ENCODE assay signal across 8 mouse cellular contexts in the genomic region with DNA sequence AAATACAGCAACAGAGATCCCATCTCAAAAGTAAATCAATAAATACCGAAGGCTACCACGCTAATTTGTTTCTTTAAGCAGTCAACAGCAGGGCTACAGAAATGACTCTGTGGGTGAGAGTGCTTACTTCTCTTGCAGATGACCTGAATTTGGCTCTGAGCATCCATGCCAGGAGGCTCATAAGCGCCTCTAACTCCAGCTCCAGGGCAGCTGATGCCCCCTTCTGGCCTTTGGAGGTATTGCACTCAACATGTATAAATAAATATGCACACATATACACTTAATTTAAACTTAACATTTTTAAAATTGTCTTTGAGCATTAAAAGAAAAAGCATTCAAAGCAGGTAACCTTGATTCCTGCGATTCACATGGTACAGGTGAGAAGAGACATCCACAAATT. TPM values are rescaled to one million over a fixed set of nuclear protein-coding genes. Genes with fewer than 3 reads are reported as not detected.
DNase-seq lines count a peak whose midpoint lies in the region; ATAC-seq and TF ChIP-seq lines count a peak whose summit lies in the region.

No protein-coding gene starts in this region.

- H3K27me3 ChIP-seq in heart, postnatal 0 days (ENCODE audit: control insufficient read depth, insufficient read depth, low read length), result no peaks in the 10 kb centered on the region
- no peaks in the 10 kb centered on the region for H3K27me3 ChIP-seq in forebrain, embryonic 13.5 days
- H3K27me3 ChIP-seq in heart, embryonic 11.5 days (ENCODE audit: control insufficient read depth, insufficient read depth, low read length), result no peaks in the 10 kb centered on the region

- TF ChIP-seq EP300 in heart, postnatal 0 days (IDR thresholded peaks at IDR 0.05; ENCODE audit: low read depth), result no peak

- no peak overlapping the region for H3K4me3 ChIP-seq in heart, postnatal 0 days (ENCODE audit: low read depth, low read length)
- no peak overlapping the region for H3K4me3 ChIP-seq in forebrain, embryonic 13.5 days
- no peak overlapping the region for H3K4me3 ChIP-seq in heart, embryonic 11.5 days (ENCODE audit: low read depth, low read length)

- intact Hi-C loops in heart, postnatal 14 days (cut with DNase I), result loop anchor here (5.0 kb wide), 1 partner anchor 424 kb away; the partner anchor contains the start of genes Gm49486 and Pick1

- H3K27ac ChIP-seq in heart, postnatal 0 days (ENCODE audit: low read depth), result no peak overlapping the region
- H3K27ac ChIP-seq in forebrain, embryonic 13.5 days, result no peak overlapping the region
- no peak overlapping the region for H3K27ac ChIP-seq in heart, embryonic 11.5 days (ENCODE audit: low read depth, low read length)

- peak; percentile 49 for TF ChIP-seq CTCF in heart, postnatal 0 days (IDR thresholded peaks at IDR 0.05; ENCODE audit: low read depth)

- no peak for DNase-seq in heart, postnatal 0 days (ENCODE audit: low spot score)
- no peak for DNase-seq in heart, postnatal 14 days
- peak; percentile 49 for DNase-seq in thymus, postnatal 0 days (ENCODE audit: low spot score)
- no peak for DNase-seq in thymus, postnatal 36 days
- peak; percentile 54 for DNase-seq in thymus, postnatal 4 days

- no peak overlapping the region for H3K9ac ChIP-seq in heart, postnatal 0 days (replicated peaks; ENCODE audit: low read depth, low read length)
- H3K9ac ChIP-seq in forebrain, embryonic 13.5 days, result no peak overlapping the region
- no peak overlapping the region for H3K9ac ChIP-seq in heart, embryonic 11.5 days (ENCODE audit: low read depth, low read length)

- 76% methylated on average over 4 of the region's 4 CpGs for WGBS in heart, postnatal 0 days
- WGBS in forebrain, embryonic 13.5 days, result 77% methylated on average over 4 of the region's 4 CpGs
- 73% methylated on average over 4 of the region's 4 CpGs for WGBS in heart, embryonic 11.5 days (ENCODE audit: insufficient replicate concordance)

- no peaks in the 10 kb centered on the region for H3K4me1 ChIP-seq in heart, postnatal 0 days (ENCODE audit: control insufficient read depth, insufficient read depth)
- no peaks in the 10 kb centered on the region for H3K4me1 ChIP-seq in forebrain, embryonic 13.5 days
- H3K4me1 ChIP-seq in heart, embryonic 11.5 days (ENCODE audit: control insufficient read depth, insufficient read depth, low read length), result no peaks in the 10 kb centered on the region

- 0 out of 2 replicates have a peak, but pooled peaks cover 5% of the 10 kb centered on the region for H3K36me3 ChIP-seq in heart, postnatal 0 days (replicated peaks; ENCODE audit: control insufficient read depth, insufficient read depth, low read length)
- H3K36me3 ChIP-seq in forebrain, embryonic 13.5 days (ENCODE audit: poor library complexity, severe bottlenecking), result peaks cover 42% of the 10 kb centered on the region
- no peaks in the 10 kb centered on the region for H3K36me3 ChIP-seq in heart, embryonic 11.5 days (ENCODE audit: control insufficient read depth, insufficient read depth, low read length)

- ATAC-seq in heart, postnatal 0 days (ENCODE audit: insufficient read depth, low read depth), result no peak
- ATAC-seq in erythroblast, adult 5-6 weeks (replicated peaks; ENCODE audit: low FRiP score, poor library complexity, severe bottlenecking), result 0 out of 2 replicates have a peak, but pooled peaks have one; percentile 16
- ATAC-seq in forebrain, embryonic 13.5 days, result no peak
- no peak for ATAC-seq in heart, embryonic 11.5 days (replicated peaks; ENCODE audit: insufficient number of reproducible peaks, low FRiP score, low TSS enrichment)

- no peak overlapping the region for H3K4me2 ChIP-seq in heart, postnatal 0 days (ENCODE audit: low read depth, low read length)
- no peak overlapping the region for H3K4me2 ChIP-seq in forebrain, embryonic 13.5 days
- no peak overlapping the region for H3K4me2 ChIP-seq in heart, embryonic 11.5 days

- H3K9me3 ChIP-seq in heart, postnatal 0 days (replicated peaks; ENCODE audit: control insufficient read depth, low read length), result no peaks in the 10 kb centered on the region
- no peaks in the 10 kb centered on the region for H3K9me3 ChIP-seq in forebrain, embryonic 13.5 days (replicated peaks)
- 0 out of 2 replicates have a peak, but pooled peaks cover 2% of the 10 kb centered on the region for H3K9me3 ChIP-seq in heart, embryonic 11.5 days (replicated peaks; ENCODE audit: control insufficient read depth, low read length)

RNA-seq across cellular contexts. Expression of gene Fam227a, which starts 7.3 kb away (rescaled TPM):
- total RNA-seq in heart, postnatal 0 days (2014; rRNA removed; ENCODE audit: low replicate concordance), result 1.7 and 1.9 TPM in 2 replicates
- polyA plus RNA-seq in heart, postnatal 0 days (2015; fragmentation: Nextera tagmentation; extraction: Ambion mirVana), result 0.31 and 0.48 TPM in 2 replicates
- total RNA-seq in heart, postnatal 14 days (2021), result 1 to 10 TPM; 1.4 to 2.1 TPM
- 0.39 and 0.48 TPM in 2 replicates for polyA plus RNA-seq in thymus, postnatal 0 days (2015; fragmentation: Nextera tagmentation; extraction: Ambion mirVana)
- 3.3 and 3.5 TPM in 2 replicates for total RNA-seq in erythroblast, adult 5-6 weeks (2015; ENCODE audit: low replicate concordance)
- 0.70 and 5.0 TPM in 2 replicates for total RNA-seq in erythroblast, adult 5-6 weeks (2017; ENCODE audit: low replicate concordance)
- polyA plus RNA-seq in forebrain, embryonic 13.5 days (2015; fragmentation: Nextera tagmentation; extraction: Ambion mirVana), result 5.8 and 6.3 TPM in 2 replicates
- 0.87 and 1.7 TPM in 2 replicates for polyA plus RNA-seq in heart, embryonic 11.5 days (2014; fragmentation: Nextera tagmentation; extraction: Ambion mirVana)

RNA-seq across cellular contexts. Expression of gene Cby1, which starts 7.5 kb away (rescaled TPM):
- 31.9 and 35.1 TPM in 2 replicates for total RNA-seq in heart, postnatal 0 days (2014; rRNA removed; ENCODE audit: low replicate concordance)
- polyA plus RNA-seq in heart, postnatal 0 days (2015; fragmentation: Nextera tagmentation; extraction: Ambion mirVana), result 53.8 and 55.9 TPM in 2 replicates
- total RNA-seq in heart, postnatal 14 days (2021), result 10 to 100 TPM; 24.7 to 24.9 TPM
- 57.0 and 57.5 TPM in 2 replicates for polyA plus RNA-seq in thymus, postnatal 0 days (2015; fragmentation: Nextera tagmentation; extraction: Ambion mirVana)
- 0.77 and 4.4 TPM in 2 replicates for total RNA-seq in erythroblast, adult 5-6 weeks (2015; ENCODE audit: low replicate concordance)
- total RNA-seq in erythroblast, adult 5-6 weeks (2017; ENCODE audit: low replicate concordance), result 5.3 and 16.6 TPM in 2 replicates
- 103 and 109 TPM in 2 replicates for polyA plus RNA-seq in forebrain, embryonic 13.5 days (2015; fragmentation: Nextera tagmentation; extraction: Ambion mirVana)
- 38.2 and 45.4 TPM in 2 replicates for polyA plus RNA-seq in heart, embryonic 11.5 days (2014; fragmentation: Nextera tagmentation; extraction: Ambion mirVana)

RNA-seq across cellular contexts. Expression of gene Tomm22, which starts 19.2 kb away (rescaled TPM):
- 208 and 280 TPM in 2 replicates for total RNA-seq in heart, postnatal 0 days (2014; rRNA removed; ENCODE audit: low replicate concordance)
- 273 and 276 TPM in 2 replicates for polyA plus RNA-seq in heart, postnatal 0 days (2015; fragmentation: Nextera tagmentation; extraction: Ambion mirVana)
- 100 to 1,000 TPM; 109 to 139 TPM for total RNA-seq in heart, postnatal 14 days (2021)
- 280 and 287 TPM in 2 replicates for polyA plus RNA-seq in thymus, postnatal 0 days (2015; fragmentation: Nextera tagmentation; extraction: Ambion mirVana)
- 40.9 and 49.3 TPM in 2 replicates for total RNA-seq in erythroblast, adult 5-6 weeks (2015; ENCODE audit: low replicate concordance)
- 26.8 and 57.8 TPM in 2 replicates for total RNA-seq in erythroblast, adult 5-6 weeks (2017; ENCODE audit: low replicate concordance)
- 288 TPM in 2 replicates for polyA plus RNA-seq in forebrain, embryonic 13.5 days (2015; fragmentation: Nextera tagmentation; extraction: Ambion mirVana)
- polyA plus RNA-seq in heart, embryonic 11.5 days (2014; fragmentation: Nextera tagmentation; extraction: Ambion mirVana), result 260 and 273 TPM in 2 replicates

RNA-seq across cellular contexts. Expression of gene Josd1, which starts 36.2 kb away (rescaled TPM):
- total RNA-seq in heart, postnatal 0 days (2014; rRNA removed; ENCODE audit: low replicate concordance), result 38.4 and 60.6 TPM in 2 replicates
- 17.3 and 17.8 TPM in 2 replicates for polyA plus RNA-seq in heart, postnatal 0 days (2015; fragmentation: Nextera tagmentation; extraction: Ambion mirVana)
- 10 to 100 TPM; 28.1 to 30.9 TPM for total RNA-seq in heart, postnatal 14 days (2021)
- 15.5 and 16.3 TPM in 2 replicates for polyA plus RNA-seq in thymus, postnatal 0 days (2015; fragmentation: Nextera tagmentation; extraction: Ambion mirVana)
- 6.0 and 6.7 TPM in 2 replicates for total RNA-seq in erythroblast, adult 5-6 weeks (2015; ENCODE audit: low replicate concordance)
- 9.1 and 9.2 TPM in 2 replicates for total RNA-seq in erythroblast, adult 5-6 weeks (2017; ENCODE audit: low replicate concordance)
- 17.9 and 18.7 TPM in 2 replicates for polyA plus RNA-seq in forebrain, embryonic 13.5 days (2015; fragmentation: Nextera tagmentation; extraction: Ambion mirVana)
- polyA plus RNA-seq in heart, embryonic 11.5 days (2014; fragmentation: Nextera tagmentation; extraction: Ambion mirVana), result 10.9 and 15.3 TPM in 2 replicates

RNA-seq across cellular contexts. Expression of gene Gtpbp1, which starts 39.2 kb away (rescaled TPM):
- 34.3 and 39.9 TPM in 2 replicates for total RNA-seq in heart, postnatal 0 days (2014; rRNA removed; ENCODE audit: low replicate concordance)
- polyA plus RNA-seq in heart, postnatal 0 days (2015; fragmentation: Nextera tagmentation; extraction: Ambion mirVana), result 18.0 and 20.6 TPM in 2 replicates
- 10 to 100 TPM; 30.3 to 33.2 TPM for total RNA-seq in heart, postnatal 14 days (2021)
- 38.7 and 41.3 TPM in 2 replicates for polyA plus RNA-seq in thymus, postnatal 0 days (2015; fragmentation: Nextera tagmentation; extraction: Ambion mirVana)
- 14.4 and 35.2 TPM in 2 replicates for total RNA-seq in erythroblast, adult 5-6 weeks (2015; ENCODE audit: low replicate concordance)
- total RNA-seq in erythroblast, adult 5-6 weeks (2017; ENCODE audit: low replicate concordance), result 23.6 and 31.2 TPM in 2 replicates
- polyA plus RNA-seq in forebrain, embryonic 13.5 days (2015; fragmentation: Nextera tagmentation; extraction: Ambion mirVana), result 47.2 and 50.9 TPM in 2 replicates
- polyA plus RNA-seq in heart, embryonic 11.5 days (2014; fragmentation: Nextera tagmentation; extraction: Ambion mirVana), result 22.7 and 26.3 TPM in 2 replicates

Comparison
In these comparisons a context has a peak if more than half of its experiments do, and no peak if none do; other contexts are left out.
1. DNase-seq: peak in thymus, postnatal 0 days (single experiment) and thymus, postnatal 4 days (single experiment); none in heart, postnatal 0 days (single experiment), heart, postnatal 14 days (0 of 2) and thymus, postnatal 36 days (0 of 2).